Comparison of ENCODE assay signal across 19 mouse cellular contexts in genomic region chr17:9296371-9296770, GRCm38 (mm10).
A peak's percentile ranks its signal among the peaks of the same experiment; 100 is the strongest.
DNase-seq lines count a peak whose midpoint lies in the region; ATAC-seq lines count a peak whose summit lies in the region.
"Had no signal": no experiment of that assay in that cellular context is flagged by ENCODE, and none has a peak within 500 bp of the region (broad histone marks: within the 10 kb centered on the region; RNA-seq: fewer than 3 reads in every experiment).

No protein-coding gene starts in this region.

- intact Hi-C loops in left cerebral cortex, postnatal 4 days (cut with DNase I), result no loop called here

- no peak for ATAC-seq in megakaryocyte progenitor cell, adult 5-6 weeks (replicated peaks; ENCODE audit: poor library complexity)
- ATAC-seq: CD4-positive, CD25-positive, alpha-beta regulatory T cell, adult 4 months; forebrain, embryonic 15.5 days had no signal

- peak; percentile 25 to 36 for DNase-seq in frontal cortex, postnatal 36 days (ENCODE audit: low spot score in 2 of 2)
- no peak for DNase-seq in frontal cortex, postnatal 14 days (ENCODE audit: low spot score in 2 of 2)
- peak; percentile 13 to 27 for DNase-seq in left cerebral cortex, adult 18-20 months (ENCODE audit: low spot score in 2 of 2)
- no peak for DNase-seq in left cerebral cortex, postnatal 4 days
- DNase-seq in right cerebral cortex, adult 2 months (ENCODE audit: low spot score in 2 of 2), result peak; percentile 20 to 27
- no peak for DNase-seq in right cerebral cortex, postnatal 25 days
- peak; percentile 52 for DNase-seq in telencephalon, adult 2 months (ENCODE audit: low read depth, low spot score)
- DNase-seq: adrenal gland, adult 2 months; adrenal gland, postnatal 14 days; cerebellum, adult 11-12 months; cerebellum, adult 8-10 months; cerebellum, postnatal 10 days; cerebellum, postnatal 36 days; embryo, embryonic 11 days; gastrocnemius, postnatal 25 days; heart, adult 2 months had no signal

Comparison
In these comparisons a context has a peak if more than half of its experiments do, and no peak if none do; other contexts are left out.
1. DNase-seq: peak in frontal cortex, postnatal 36 days (2 of 2), left cerebral cortex, adult 18-20 months (2 of 2), right cerebral cortex, adult 2 months (2 of 2) and telencephalon, adult 2 months (single experiment); none in frontal cortex, postnatal 14 days (0 of 2), left cerebral cortex, postnatal 4 days (single experiment) and right cerebral cortex, postnatal 25 days (single experiment).